Mouse (Mus musculus) c-Kit-positive CD71-positive TER-119-positive erythroid progenitor cells, embryonic 14.5 days (primary cell): ENCODE results near the gene Ehd2.

Experiments
- DNase-seq: peaks from one replicate; pipeline ENCODE4 v3.0.0-alpha.2; 2013; ENCODE audit warnings: low spot score

Ehd2 gene

GRCm38 (mm10) chr7:15907971-15908590 lies 59.3 kb downstream of the Ehd2 start:
- DNase-seq = no peak

- DNase-seq = no peak
Observed at GRCm38 (mm10) chr7:15906602-15907001, 60.8 kb downstream of the Ehd2 start.

DNA sequence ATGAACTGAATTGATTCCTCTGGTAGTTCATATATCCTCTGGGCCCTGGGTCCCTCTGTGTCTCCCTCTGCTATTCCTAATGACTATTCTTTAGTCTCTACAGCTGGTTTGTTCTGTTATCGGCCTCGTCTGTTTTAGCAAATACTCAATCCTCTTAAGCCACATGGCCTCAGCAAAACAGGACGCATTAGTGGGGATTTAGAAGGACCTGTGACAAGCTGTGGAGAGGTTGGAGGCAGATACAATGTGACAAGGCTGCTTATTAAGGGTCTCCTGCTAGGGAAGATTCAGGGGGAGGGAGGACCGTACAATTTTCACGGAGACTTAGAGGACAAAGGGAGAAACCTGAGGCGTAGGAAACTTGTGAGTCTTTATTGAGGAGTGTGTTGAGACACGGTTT lies 61.5 kb downstream of the Ehd2 start:
- DNase-seq = no peak

DNA sequence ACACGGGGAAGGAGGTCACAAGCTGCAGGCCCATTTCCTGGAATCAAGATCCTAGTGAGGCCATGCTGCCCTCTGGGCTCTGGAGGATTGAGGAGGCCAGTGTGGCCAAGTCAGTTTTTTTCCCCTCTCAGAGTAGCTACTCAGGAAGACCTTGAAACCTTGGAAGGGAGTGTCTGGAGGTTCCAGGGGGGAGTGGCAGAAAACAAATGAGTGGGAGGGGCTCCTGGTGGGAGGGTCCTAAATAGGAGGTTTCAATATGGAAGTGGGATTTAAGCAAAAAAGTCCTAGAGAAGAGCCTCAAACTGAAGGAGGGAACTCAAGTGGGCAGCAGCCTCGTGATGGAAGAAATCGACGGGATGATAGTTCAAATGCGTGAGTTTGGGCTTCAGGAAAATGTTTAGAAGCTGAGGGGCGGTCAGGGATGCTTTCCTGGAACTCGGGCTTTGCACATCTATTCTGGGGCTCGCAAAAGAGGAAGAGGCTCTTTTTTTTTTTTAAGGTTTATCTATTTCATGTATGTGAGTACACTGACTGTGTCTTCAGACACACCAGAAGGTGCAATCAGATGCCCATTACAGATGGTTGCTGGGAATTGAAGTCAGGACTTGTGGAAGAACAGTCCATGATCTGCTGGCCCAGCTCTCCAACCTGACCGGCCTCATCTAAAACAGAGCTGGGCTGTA lies 65.9 kb downstream of the Ehd2 start:
- no peak for DNase-seq
